Mouse (Mus musculus) olfactory bulb, adult 2 months (tissue): ENCODE data around the gene Npr2.

Source experiments
- CTCF ChIP-seq: fragments of 200-500 bp; IDR thresholded peaks from 2 replicates; pipeline ENCODE4 v1.5.1; 2012; ENCODE audit warnings: low read depth, mild to moderate bottlenecking, low read length, moderate library complexity; ENCODE audit not compliant: insufficient read depth
- POLR2A ChIP-seq: fragments of 200-500 bp; IDR thresholded peaks from 2 replicates; pipeline ENCODE4 v1.6.1; 2012; ENCODE audit warnings: mild to moderate bottlenecking, low read depth, low read length, moderate library complexity; ENCODE audit not compliant: insufficient read depth

GRCm38 (mm10) chr4:43636751-43637150 is 5.0 kb downstream of the Npr2 start:
- TF ChIP-seq CTCF (no peak), POLR2A (no peak)
